Mouse (Mus musculus) kidney, embryonic 14.5 days (tissue): ENCODE results near the gene Popdc3. TPM values are rescaled to one million over a fixed set of nuclear protein-coding genes. Genes with fewer than 3 reads are reported as not detected.
"Not testable (repeated sequence)": the region's sequence is repeated elsewhere in the genome, so short reads cannot be mapped to it uniquely, and the experiment has no call there.

ENCODE experiments used
- ATAC-seq: fragments of 200-750 bp; cut with Nextera tagmentation; 2 replicates; pipeline ENCODE4 v1.8.0; 2017; ENCODE audit warnings: moderate number of reproducible peaks, mild to moderate bottlenecking, moderate TSS enrichment, moderate library complexity; ENCODE audit not compliant: low FRiP score, low TSS enrichment
- H3K27ac ChIP-seq: fragments of 300-500 bp; sonication (generic); 2 replicates; pipeline ENCODE4 v1.5.1; 2014; ENCODE audit warnings: low read depth, mild to moderate bottlenecking, low read length, moderate library complexity, mixed read lengths
- H3K27me3 ChIP-seq: fragments of 300-500 bp; sonication (generic); 2 replicates; pipeline ENCODE4 v1.6.1; 2014; ENCODE audit warnings: mild to moderate bottlenecking, low read length; ENCODE audit not compliant: control insufficient read depth, insufficient read depth
- H3K36me3 ChIP-seq: fragments of 300-500 bp; sonication (generic); 2 replicates; pipeline ENCODE4 v1.6.1; 2014; ENCODE audit warnings: low read length, mixed read lengths; ENCODE audit not compliant: control insufficient read depth, insufficient read depth
- H3K4me1 ChIP-seq: fragments of 300-500 bp; sonication (generic); 2 replicates; pipeline ENCODE4 v1.6.1; 2014; ENCODE audit warnings: low read length, mixed read lengths; ENCODE audit not compliant: control insufficient read depth, insufficient read depth
- H3K4me2 ChIP-seq: fragments of 300-500 bp; sonication (generic); replicated peaks from 2 replicates; pipeline ENCODE4 v1.6.1; 2014; ENCODE audit warnings: low read depth, mild to moderate bottlenecking, low read length
- H3K4me3 ChIP-seq: fragments of 300-500 bp; sonication (generic); 2 replicates; pipeline ENCODE4 v1.5.1; 2014; ENCODE audit warnings: mild to moderate bottlenecking, low read length
- H3K9ac ChIP-seq: fragments of 300-500 bp; sonication (generic); 2 replicates; pipeline ENCODE4 v1.6.1; 2014; ENCODE audit warnings: low read depth, mild to moderate bottlenecking, low read length, moderate library complexity
- H3K9me3 ChIP-seq: fragments of 300-500 bp; sonication (generic); 2 replicates; pipeline ENCODE4 v1.6.1; 2016; ENCODE audit warnings: low read length; ENCODE audit not compliant: control insufficient read depth
- WGBS: fragments of 180-500 bp; shearing (Covaris S2); extraction: QIAGEN DNeasy Blood & Tissue Kit; methylation state at CpG from one replicate; pipeline ENCODE4 v1.1.7; 2014; 5-methylcytosine and 5-hydroxymethylcytosine counted together
- polyA plus RNA-seq: library from polyadenylated mRNA; unstranded; fragments of >200 nt; fragmentation: Nextera tagmentation; extraction: Ambion mirVana; gene quantifications from 2 replicates; pipeline ENCODE4 v1.2.1, GENCODE M21; 2014

Popdc3 gene
- polyA plus RNA-seq, 1 experiment from 2014 or later: 0.22 TPM

DNA sequence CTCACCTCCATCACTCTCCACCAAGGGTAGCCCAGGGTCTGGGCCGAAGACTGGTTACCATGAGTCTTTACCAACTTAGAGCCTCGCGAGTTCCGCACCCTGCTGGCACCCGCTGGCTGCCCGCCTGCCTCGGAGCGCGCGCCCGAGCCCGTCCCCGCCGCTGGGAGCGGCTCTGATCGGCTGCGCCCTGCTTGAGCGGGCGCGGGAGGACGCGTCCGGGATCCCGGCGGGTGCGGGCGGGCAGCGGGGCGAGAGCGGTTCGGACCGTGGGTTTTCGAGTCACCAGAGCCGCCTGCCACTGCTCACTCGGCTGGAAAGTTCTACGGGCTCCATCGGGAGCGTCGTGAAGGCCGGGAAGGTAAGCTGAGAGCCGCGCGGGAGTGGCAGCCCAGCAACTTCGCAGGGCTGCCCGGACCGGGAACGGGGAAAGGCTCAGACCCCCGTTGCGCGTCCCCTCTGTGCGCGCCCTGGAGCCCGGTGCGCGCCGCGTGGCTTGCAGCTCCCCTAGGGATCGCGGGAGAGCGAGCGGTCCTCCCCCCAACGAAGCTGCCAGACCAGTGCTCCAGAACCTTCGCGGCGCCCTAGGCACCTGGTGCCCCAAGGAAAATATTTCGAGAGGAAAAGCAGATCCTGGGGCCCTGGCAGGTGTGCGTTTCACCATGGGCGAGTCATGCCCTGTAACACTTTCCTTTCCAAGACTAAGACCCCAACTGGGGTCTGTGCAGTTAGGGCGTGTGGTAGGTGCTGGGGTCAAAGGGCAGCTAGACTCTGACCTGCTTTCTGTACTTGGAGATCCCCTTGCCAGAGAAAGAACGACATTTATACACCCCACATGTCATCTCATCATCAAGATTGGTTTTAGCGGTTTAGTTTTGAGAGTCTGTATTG, 111.6 kb downstream of the Popdc3 start:
- H3K9ac ChIP-seq: peak overlapping the region; percentile 58
- H3K4me1 ChIP-seq: no peaks in the 10 kb centered on the region
- peak overlapping the region; percentile 84 for H3K4me2 ChIP-seq
- peak; percentile 77 for ATAC-seq
- no peak overlapping the region for H3K27ac ChIP-seq
- peaks cover 19% of the 10 kb centered on the region for H3K27me3 ChIP-seq
- no peaks in the 10 kb centered on the region for H3K36me3 ChIP-seq
- 1% methylated on average over 71 of the region's 71 CpGs for WGBS
- no peaks in the 10 kb centered on the region for H3K9me3 ChIP-seq
- peak overlapping the region; percentile 52 for H3K4me3 ChIP-seq

DNA sequence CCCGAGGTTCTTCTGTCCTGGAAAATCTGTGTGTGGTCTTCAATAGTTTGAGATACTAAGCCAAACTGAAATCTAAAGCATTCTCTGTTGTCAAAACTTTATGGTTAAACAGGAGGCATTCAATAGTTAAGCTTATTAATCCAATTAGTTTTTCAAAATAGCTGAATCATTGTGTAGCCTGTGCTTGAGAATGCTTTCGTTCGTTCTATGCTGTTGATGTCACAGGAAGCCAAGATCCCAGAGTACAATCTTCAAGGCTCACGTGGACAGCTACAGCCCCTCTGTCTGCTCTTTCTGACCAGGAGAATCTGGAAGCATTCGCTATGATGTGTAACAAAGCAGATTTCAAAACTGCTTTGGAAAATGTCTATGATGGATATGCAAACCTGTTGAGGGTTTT, 112.7 kb downstream of the Popdc3 start:
- H3K36me3 ChIP-seq: no peaks in the 10 kb centered on the region
- H3K4me3 ChIP-seq: no peak overlapping the region
- ATAC-seq: no peak
- no peaks in the 10 kb centered on the region for H3K4me1 ChIP-seq
- H3K27ac ChIP-seq: no peak overlapping the region
- no peak overlapping the region for H3K9ac ChIP-seq
- WGBS: 77% methylated on average over 5 of the region's 5 CpGs
- H3K4me2 ChIP-seq: no peak overlapping the region
- peaks cover 19% of the 10 kb centered on the region for H3K27me3 ChIP-seq
- H3K9me3 ChIP-seq: no peaks in the 10 kb centered on the region

DNA sequence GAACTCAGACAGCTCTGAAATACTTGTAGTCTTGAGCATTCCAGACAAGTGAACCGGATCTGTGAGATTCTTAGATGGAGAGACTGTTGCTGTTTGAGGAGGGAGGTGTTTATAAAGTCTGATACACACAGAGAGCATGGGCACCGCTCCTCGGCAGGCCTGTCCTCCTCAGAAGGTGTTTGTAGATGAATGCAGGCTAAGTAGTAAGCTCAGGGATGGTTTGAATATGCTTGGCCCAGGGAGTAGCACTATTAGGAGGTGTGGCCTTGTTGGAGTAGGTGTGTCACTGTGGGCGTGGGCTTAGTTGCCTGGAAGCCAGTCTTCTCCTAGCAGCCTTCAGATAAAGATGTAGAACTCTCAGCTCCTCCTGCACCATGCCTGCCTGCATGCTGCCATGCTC, 114.3 kb downstream of the Popdc3 start:
- 66% methylated on average over 4 of the region's 4 CpGs for WGBS
- peaks cover 19% of the 10 kb centered on the region for H3K27me3 ChIP-seq
- not testable (repeated sequence) for H3K36me3 ChIP-seq, H3K9ac ChIP-seq, ATAC-seq, H3K9me3 ChIP-seq, H3K27ac ChIP-seq, H3K4me3 ChIP-seq, H3K4me1 ChIP-seq, H3K4me2 ChIP-seq

- Histone ChIP-seq H3K4me1 (no peaks in the 10 kb centered on the region), H3K9ac (no peak overlapping the region), H3K4me3 (no peak overlapping the region), H3K27me3 (0 out of 2 replicates have a peak, but pooled peaks cover 4% of the 10 kb centered on the region), H3K4me2 (no peak overlapping the region), H3K36me3 (no peaks in the 10 kb centered on the region), H3K27ac (no peak overlapping the region), H3K9me3 (no peaks in the 10 kb centered on the region)
- 86% methylated on average over 5 of the region's 5 CpGs for WGBS
- ATAC-seq: no peak
Measured at GRCm38 (mm10) chr10:45295093-45295492, 117.2 kb downstream of the Popdc3 start.

DNA sequence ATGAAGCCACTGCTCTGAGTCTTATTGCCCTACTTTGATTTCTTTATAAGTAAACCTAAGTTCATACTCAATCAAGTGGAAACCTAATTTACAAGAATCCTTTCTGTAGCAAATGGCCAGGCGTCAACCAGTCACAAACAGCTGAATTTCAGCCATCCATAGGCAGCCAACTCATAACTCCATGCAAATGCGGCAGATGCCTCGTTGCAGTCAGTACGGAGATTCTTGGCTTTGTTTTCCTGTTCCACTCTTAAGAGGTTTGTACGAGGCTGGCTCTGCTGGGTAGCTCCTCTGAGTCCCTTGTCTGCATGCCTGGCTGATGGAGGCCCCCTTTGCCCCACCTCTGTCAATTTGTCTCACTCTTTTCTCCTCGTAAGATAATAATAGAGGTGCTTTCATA, 120.6 kb downstream of the Popdc3 start:
- no peak for ATAC-seq
- 78% methylated on average over 6 of the region's 6 CpGs for WGBS
- H3K27me3 ChIP-seq: no peaks in the 10 kb centered on the region

DNA sequence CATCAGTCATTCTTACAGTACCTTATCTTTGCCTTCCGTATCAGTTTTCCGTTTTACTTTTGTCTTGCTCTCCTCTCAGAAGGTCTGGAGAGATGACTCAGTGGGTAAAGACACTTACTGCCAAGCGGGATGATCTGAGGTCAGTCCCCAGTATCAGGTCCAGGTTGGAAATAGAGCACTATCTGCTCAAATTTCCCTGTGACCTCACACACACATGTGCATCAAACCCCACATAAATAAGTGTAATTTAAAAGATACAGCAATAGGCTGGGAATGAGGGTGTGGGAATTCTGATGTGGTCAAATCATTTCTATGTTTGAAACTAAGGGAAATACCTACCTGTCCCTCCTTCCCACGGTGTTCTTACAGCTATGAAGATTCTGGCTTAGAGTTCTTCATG, 121.6 kb downstream of the Popdc3 start:
- Histone ChIP-seq H3K27ac (no peak overlapping the region), H3K4me3 (no peak overlapping the region), H3K9ac (no peak overlapping the region), H3K36me3 (no peaks in the 10 kb centered on the region), H3K27me3 (no peaks in the 10 kb centered on the region), H3K9me3 (no peaks in the 10 kb centered on the region), H3K4me1 (no peaks in the 10 kb centered on the region), H3K4me2 (no peak overlapping the region)
- ATAC-seq: no peak
- 79% methylated on average over 4 of the region's 4 CpGs for WGBS

More for the DNA sequence above, 120.6 kb downstream of the Popdc3 start:
- H3K4me2 ChIP-seq: no peak overlapping the region
- H3K36me3 ChIP-seq: no peaks in the 10 kb centered on the region
- no peak overlapping the region for H3K4me3 ChIP-seq
- no peaks in the 10 kb centered on the region for H3K9me3 ChIP-seq
- H3K27ac ChIP-seq: no peak overlapping the region
- H3K9ac ChIP-seq: no peak overlapping the region
- no peaks in the 10 kb centered on the region for H3K4me1 ChIP-seq

DNA sequence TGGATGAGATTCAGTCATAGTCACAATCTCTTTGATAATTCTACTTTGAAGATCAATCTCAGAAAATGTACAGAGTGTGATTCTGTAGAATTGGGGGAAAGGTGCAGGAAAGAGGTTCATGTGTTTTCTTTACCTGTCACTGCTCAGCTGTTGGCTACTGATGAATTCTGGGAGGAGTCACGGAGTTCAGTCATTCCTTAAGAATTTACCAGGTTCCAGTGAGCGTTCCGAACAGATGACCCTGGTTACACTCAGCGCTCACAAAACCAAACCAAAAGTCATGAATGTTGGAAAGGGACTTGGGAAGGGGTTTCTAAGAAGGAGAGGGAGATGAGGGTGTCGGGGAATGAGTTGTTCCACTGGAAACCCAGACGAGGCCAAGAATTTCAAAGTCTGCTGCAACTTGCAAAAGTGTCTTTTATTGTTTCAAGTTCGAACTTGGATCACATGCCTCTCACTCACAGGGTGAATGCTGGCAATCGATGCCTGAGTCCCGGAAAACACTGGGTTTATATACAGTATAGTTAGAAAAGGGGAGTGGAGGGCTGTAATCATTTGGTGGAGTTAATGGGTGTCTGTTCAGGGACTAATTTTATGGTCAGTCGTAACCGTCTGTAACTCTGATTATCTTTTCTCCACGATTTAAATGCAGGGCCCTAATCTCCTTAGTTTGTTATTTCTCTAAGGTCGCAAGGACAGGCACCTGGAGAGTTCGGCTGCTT, 125.6 kb downstream of the Popdc3 start:
- Histone ChIP-seq H3K27ac (no peak overlapping the region), H3K4me2 (no peak overlapping the region), H3K4me1 (no peaks in the 10 kb centered on the region), H3K27me3 (no peaks in the 10 kb centered on the region), H3K36me3 (no peaks in the 10 kb centered on the region), H3K4me3 (no peak overlapping the region), H3K9ac (no peak overlapping the region), H3K9me3 (no peaks in the 10 kb centered on the region)
- ATAC-seq: no peak
- WGBS: 34% methylated on average over 14 of the region's 14 CpGs

GRCm38 (mm10) chr10:45305173-45305572, 127.3 kb downstream of the Popdc3 start:
- 89% methylated on average over 5 of the region's 5 CpGs for WGBS
- Histone ChIP-seq H3K27me3 (no peaks in the 10 kb centered on the region), H3K36me3 (no peaks in the 10 kb centered on the region), H3K9ac (no peak overlapping the region), H3K27ac (no peak overlapping the region), H3K4me1 (no peaks in the 10 kb centered on the region), H3K4me2 (no peak overlapping the region), H3K9me3 (no peaks in the 10 kb centered on the region), H3K4me3 (no peak overlapping the region)
- ATAC-seq: no peak

DNA sequence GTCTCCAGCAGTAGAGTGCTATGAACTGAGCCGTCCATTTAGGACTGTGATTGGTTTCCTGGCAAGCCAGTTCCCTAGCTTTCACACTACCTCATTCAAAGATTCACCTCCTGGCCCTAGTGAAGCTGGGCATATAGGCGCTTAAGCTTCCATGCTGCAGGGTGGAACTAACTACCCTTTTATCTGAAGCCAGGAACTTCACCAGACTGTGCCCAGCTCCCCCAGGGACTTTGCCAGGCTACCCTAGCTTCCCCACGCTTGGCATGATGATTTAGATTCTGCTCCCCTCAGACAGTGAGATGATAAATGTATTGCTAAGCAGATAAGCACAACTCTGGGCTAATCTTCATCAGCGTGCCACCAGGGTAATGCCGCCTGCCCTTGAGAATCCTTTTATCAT, 133.2 kb downstream of the Popdc3 start:
- Histone ChIP-seq H3K9me3 (no peaks in the 10 kb centered on the region), H3K4me1 (no peaks in the 10 kb centered on the region), H3K4me2 (no peak overlapping the region), H3K36me3 (no peaks in the 10 kb centered on the region), H3K4me3 (no peak overlapping the region), H3K9ac (no peak overlapping the region), H3K27ac (no peak overlapping the region), H3K27me3 (no peaks in the 10 kb centered on the region)
- no peak for ATAC-seq
- 79% methylated on average over 5 of the region's 5 CpGs for WGBS
